Mouse (Mus musculus) cortical plate, adult 2 months (tissue): ENCODE measurements around the gene Lingo1. TPM values are rescaled to one million over a fixed set of nuclear protein-coding genes. Genes with fewer than 3 reads are reported as not detected.
A peak's percentile ranks its signal among the peaks of the same experiment; 100 is the strongest.

Experiments
- H3K27ac ChIP-seq: fragments of 200-500 bp; 2 replicates; pipeline ENCODE4 v1.5.1; 2012; ENCODE audit warnings: low read length, control low read depth, inconsistent platforms; ENCODE audit not compliant: insufficient read depth
- H3K4me1 ChIP-seq: fragments of 200-500 bp; 2 replicates; pipeline ENCODE4 v1.6.1; 2011; ENCODE audit warnings: low read length; ENCODE audit not compliant: control insufficient read depth, insufficient read depth
- H3K4me3 ChIP-seq: fragments of 200-500 bp; 2 replicates; pipeline ENCODE4 v1.5.1; 2011; ENCODE audit warnings: mild to moderate bottlenecking, low read length, control low read depth; ENCODE audit not compliant: insufficient read depth
- CTCF ChIP-seq: fragments of 200-500 bp; IDR thresholded peaks from 2 replicates; pipeline ENCODE4 v1.5.1; 2011; ENCODE audit warnings: mild to moderate bottlenecking, control low read depth, low read length; ENCODE audit not compliant: insufficient read depth; ENCODE audit errors: extremely low read depth
- POLR2A ChIP-seq: fragments of 200-500 bp; IDR thresholded peaks from 2 replicates; pipeline ENCODE4 v1.6.1; 2011; ENCODE audit warnings: mild to moderate bottlenecking, low read length, control low read depth; ENCODE audit not compliant: insufficient read depth; ENCODE audit errors: extremely low read depth
- polyA plus RNA-seq: library from polyadenylated mRNA; depleted of rRNA; stranded (reverse); fragments of >200 nt; gene quantifications from 2 replicates; pipeline ENCODE4 v1.2.3, GENCODE M21; 2012

Lingo1 gene
- polyA plus RNA-seq, 1 experiment = 476 TPM

GRCm38 (mm10) chr9:56664136-56664535, 132.1 kb downstream of the Lingo1 start:
- Histone ChIP-seq H3K4me1 (peaks cover 9% of the 10 kb centered on the region), H3K27ac (peak overlapping the region; percentile 56), H3K4me3 (no peak overlapping the region)
- TF ChIP-seq CTCF (no peak), POLR2A (no peak)

GRCm38 (mm10) chr9:56662946-56663345, 133.3 kb downstream of the Lingo1 start:
- peak overlapping the region; percentile 67 for H3K27ac ChIP-seq
- no peak overlapping the region for H3K4me3 ChIP-seq
- TF ChIP-seq POLR2A = no peak
- no peak for TF ChIP-seq CTCF
- H3K4me1 ChIP-seq = peaks cover 11% of the 10 kb centered on the region

- H3K4me1 ChIP-seq = peaks cover 11% of the 10 kb centered on the region
- TF ChIP-seq POLR2A (no peak), CTCF (no peak)
- H3K27ac ChIP-seq = peak overlapping the region; percentile 67
- H3K4me3 ChIP-seq = no peak overlapping the region
Measured at GRCm38 (mm10) chr9:56662405-56662804, 133.9 kb downstream of the Lingo1 start.

GRCm38 (mm10) chr9:56661217-56661840, 134.9 kb downstream of the Lingo1 start:
- H3K4me3 ChIP-seq = no peak overlapping the region
- TF ChIP-seq POLR2A (no peak), CTCF (no peak)
- H3K4me1 ChIP-seq = peaks cover 17% of the 10 kb centered on the region
- H3K27ac ChIP-seq = 0 out of 2 replicates have a peak overlapping the region, but pooled peaks have one; percentile 16

DNA sequence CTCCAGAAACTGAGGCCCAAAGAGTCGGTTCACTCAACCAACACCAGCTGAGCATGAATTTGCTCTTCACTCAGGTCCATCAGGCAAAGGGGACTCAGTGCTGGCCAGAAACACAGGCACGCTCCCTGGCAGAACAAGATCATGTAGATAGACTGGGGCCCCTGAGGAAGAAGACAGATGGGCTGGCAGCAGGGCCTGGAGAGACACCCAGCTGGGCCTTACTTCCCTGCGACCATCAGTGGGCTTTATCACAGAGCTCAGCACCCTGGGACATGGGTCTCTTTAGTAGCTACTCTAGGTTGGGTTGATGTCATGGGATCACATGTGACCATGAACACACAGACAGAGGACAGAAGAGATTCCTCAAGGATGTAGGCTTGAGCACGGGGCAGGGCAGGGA, 137.7 kb downstream of the Lingo1 start:
- Histone ChIP-seq H3K4me3 (no peak overlapping the region), H3K27ac (peak overlapping the region; percentile 62), H3K4me1 (peaks cover 21% of the 10 kb centered on the region)
- TF ChIP-seq POLR2A = no peak
- no peak for TF ChIP-seq CTCF

DNA sequence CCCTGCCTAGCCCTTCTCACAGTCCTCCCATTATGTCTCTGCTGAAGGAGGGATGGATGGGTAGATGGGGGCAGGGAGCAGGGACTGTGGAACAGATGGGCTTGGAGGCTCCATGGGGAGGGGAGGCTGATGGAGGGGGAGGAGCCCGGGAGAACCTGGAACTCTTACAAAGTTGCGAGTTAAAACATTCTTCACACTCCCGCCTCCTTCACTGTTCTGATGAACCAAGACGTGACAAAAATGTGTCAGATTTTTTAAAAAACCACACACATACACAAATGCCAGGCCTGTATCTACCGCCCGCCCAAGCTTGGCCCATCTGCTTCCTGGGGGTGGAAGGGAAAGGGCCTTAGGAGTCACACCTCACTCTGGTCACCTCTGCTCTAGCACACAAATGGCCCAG, 138.3 kb downstream of the Lingo1 start:
- Histone ChIP-seq H3K27ac (peak overlapping the region; percentile 62), H3K4me1 (peaks cover 19% of the 10 kb centered on the region), H3K4me3 (no peak overlapping the region)
- TF ChIP-seq POLR2A (peak; percentile 44; the same call in 1 of the 2 replicates), CTCF (no peak)

- peaks cover 17% of the 10 kb centered on the region for H3K4me1 ChIP-seq
- H3K4me3 ChIP-seq = no peak overlapping the region
- 0 out of 2 replicates have a peak, but pooled peaks have one; percentile 21 for TF ChIP-seq POLR2A
- no peak for TF ChIP-seq CTCF
- peak overlapping the region; percentile 98 for H3K27ac ChIP-seq
Measured at GRCm38 (mm10) chr9:56656766-56657542, 139.3 kb downstream of the Lingo1 start.

- Histone ChIP-seq H3K27ac (peak overlapping the region; percentile 94; the same call in 1 of the 2 replicates), H3K4me1 (peaks cover 17% of the 10 kb centered on the region), H3K4me3 (no peak overlapping the region)
- TF ChIP-seq CTCF (no peak), POLR2A (no peak)
Measured at GRCm38 (mm10) chr9:56655167-56655566, 141.1 kb downstream of the Lingo1 start.

DNA sequence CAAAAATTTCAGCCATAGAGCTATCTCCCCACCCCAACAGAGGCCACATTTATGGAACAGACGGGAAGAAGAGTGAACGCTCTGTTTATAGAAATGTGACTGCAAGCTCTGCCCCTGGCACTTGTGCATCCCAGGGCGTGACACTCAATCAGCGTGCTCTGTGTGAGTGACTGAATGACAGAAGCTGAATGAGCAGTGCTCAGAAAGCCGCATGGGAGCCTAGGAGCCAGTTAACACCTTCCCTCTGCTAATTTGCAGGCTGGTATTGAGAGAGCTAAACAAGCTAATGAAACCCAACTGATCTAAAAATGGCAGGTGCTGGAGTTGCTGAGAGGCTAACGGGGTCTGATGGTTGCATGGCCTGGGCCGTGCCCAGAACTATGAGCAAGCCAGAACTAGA, 143.7 kb downstream of the Lingo1 start:
- H3K4me1 ChIP-seq = peaks cover 17% of the 10 kb centered on the region

GRCm38 (mm10) chr9:56651586-56651985, 144.7 kb downstream of the Lingo1 start:
- H3K4me1 ChIP-seq = peaks cover 20% of the 10 kb centered on the region
- no peak overlapping the region for H3K4me3 ChIP-seq
- no peak overlapping the region for H3K27ac ChIP-seq
- 0 out of 2 replicates have a peak, but pooled peaks have one; percentile 7 for TF ChIP-seq CTCF
- no peak for TF ChIP-seq POLR2A

More for the DNA sequence above, 143.7 kb downstream of the Lingo1 start:
- no peak for TF ChIP-seq POLR2A
- TF ChIP-seq CTCF = no peak
- Histone ChIP-seq H3K4me3 (no peak overlapping the region), H3K27ac (no peak overlapping the region)
